In genomic region chr12:83037798-83038560, GRCm38 (mm10) we compare ENCODE assay signal across 7 mouse cellular contexts.
DNase-seq lines count a peak whose midpoint lies in the region; ATAC-seq and TF ChIP-seq lines count a peak whose summit lies in the region.

No protein-coding gene starts in this region.

- no peak for TF ChIP-seq POLR2A in kidney, adult 2 months (IDR thresholded peaks at IDR 0.05; ENCODE audit: low read depth, low read length)

- H3K4me2 ChIP-seq in limb, embryonic 11.5 days (ENCODE audit: low read depth, severe bottlenecking), result no peak overlapping the region
- H3K4me2 ChIP-seq in liver, embryonic 11.5 days, result no peak overlapping the region

- no peak for ATAC-seq in limb, embryonic 11.5 days (ENCODE audit: insufficient number of reproducible peaks, low FRiP score, low TSS enrichment, low read depth)
- no peak for ATAC-seq in liver, embryonic 11.5 days (replicated peaks; ENCODE audit: low FRiP score)

- 57% methylated on average over 25 of the region's 25 CpGs for WGBS in kidney, adult 2 months
- WGBS in hindbrain, embryonic 10.5 days, result 79% methylated on average over 25 of the region's 25 CpGs
- WGBS in limb, embryonic 11.5 days, result 71% methylated on average over 25 of the region's 25 CpGs
- 62% methylated on average over 25 of the region's 25 CpGs for WGBS in liver, embryonic 11.5 days

- H3K4me1 ChIP-seq in kidney, adult 2 months (ENCODE audit: control insufficient read depth, insufficient read depth, low read length), result no peaks in the 10 kb centered on the region
- H3K4me1 ChIP-seq in hindbrain, embryonic 10.5 days (replicated peaks), result peaks cover 12% of the 10 kb centered on the region; the same call in 1 of the 2 replicates
- no peaks in the 10 kb centered on the region for H3K4me1 ChIP-seq in limb, embryonic 11.5 days (ENCODE audit: control insufficient read depth, insufficient read depth, low read length)
- H3K4me1 ChIP-seq in liver, embryonic 11.5 days (replicated peaks; ENCODE audit: control insufficient read depth, insufficient read depth, low read length), result no peaks in the 10 kb centered on the region; the same call in 1 of the 2 replicates

- H3K27ac ChIP-seq in kidney, adult 2 months (ENCODE audit: insufficient read depth, low read depth, low read length), result no peak overlapping the region
- H3K27ac ChIP-seq in hindbrain, embryonic 10.5 days, result peak overlapping the region; percentile 70
- H3K27ac ChIP-seq in limb, embryonic 11.5 days (replicated peaks; ENCODE audit: low read depth, low read length), result no peak overlapping the region
- no peak overlapping the region; the same call in 1 of the 2 replicates for H3K27ac ChIP-seq in liver, embryonic 11.5 days (ENCODE audit: low read depth, low read length)

- peak; percentile 17 for DNase-seq in kidney, postnatal 10 days
- DNase-seq in kidney, adult 2 months, result no peak
- DNase-seq in hindbrain, embryonic 10.5 days (ENCODE audit: low spot score), result peak; percentile 14
- DNase-seq in limb, embryonic 11.5 days (ENCODE audit: low spot score), result peak; percentile 34
- peak; percentile 54 to 70 for DNase-seq in right cerebral cortex, postnatal 36 days (ENCODE audit: low spot score in 2 of 2)
- no peak for DNase-seq in ovary, postnatal 36 days (ENCODE audit: low spot score)
- DNase-seq in liver, embryonic 11.5 days (ENCODE audit: low spot score), result no peak

- H3K4me3 ChIP-seq in kidney, adult 2 months (ENCODE audit: insufficient read depth, low read depth, low read length), result no peak overlapping the region
- H3K4me3 ChIP-seq in hindbrain, embryonic 10.5 days, result no peak overlapping the region
- H3K4me3 ChIP-seq in limb, embryonic 11.5 days (ENCODE audit: low read depth, low read length), result no peak overlapping the region
- no peak overlapping the region for H3K4me3 ChIP-seq in liver, embryonic 11.5 days (ENCODE audit: low read depth, low read length)

- no peak overlapping the region for H3K9ac ChIP-seq in limb, embryonic 11.5 days (ENCODE audit: low read length)
- no peak overlapping the region for H3K9ac ChIP-seq in liver, embryonic 11.5 days (ENCODE audit: low read depth, low read length)

- H3K9me3 ChIP-seq in hindbrain, embryonic 10.5 days, result no peaks in the 10 kb centered on the region
- H3K9me3 ChIP-seq in limb, embryonic 11.5 days (ENCODE audit: control insufficient read depth, low read length), result no peaks in the 10 kb centered on the region
- no peaks in the 10 kb centered on the region for H3K9me3 ChIP-seq in liver, embryonic 11.5 days (ENCODE audit: control insufficient read depth, low read length)

- no peaks in the 10 kb centered on the region for H3K27me3 ChIP-seq in kidney, adult 2 months (replicated peaks; ENCODE audit: control insufficient read depth, insufficient read depth, low read length)
- H3K27me3 ChIP-seq in hindbrain, embryonic 10.5 days (ENCODE audit: insufficient read depth, poor library complexity, severe bottlenecking), result no peaks in the 10 kb centered on the region
- no peaks in the 10 kb centered on the region for H3K27me3 ChIP-seq in limb, embryonic 11.5 days (ENCODE audit: control insufficient read depth, insufficient read depth, low read length)
- H3K27me3 ChIP-seq in liver, embryonic 11.5 days (replicated peaks; ENCODE audit: control insufficient read depth, insufficient read depth, low read length), result no peaks in the 10 kb centered on the region

- no peak for TF ChIP-seq CTCF in kidney, adult 2 months (conservative IDR thresholded peaks at IDR 0.05; ENCODE audit: insufficient read depth, insufficient read length, low read depth, low read length)

- H3K36me3 ChIP-seq in kidney, adult 2 months (ENCODE audit: control insufficient read depth, insufficient read depth, low read length), result no peaks in the 10 kb centered on the region
- no peaks in the 10 kb centered on the region for H3K36me3 ChIP-seq in hindbrain, embryonic 10.5 days
- H3K36me3 ChIP-seq in limb, embryonic 11.5 days (ENCODE audit: control insufficient read depth, insufficient read depth, low read length), result no peaks in the 10 kb centered on the region
- H3K36me3 ChIP-seq in liver, embryonic 11.5 days (ENCODE audit: control insufficient read depth, insufficient read depth, low read length), result no peaks in the 10 kb centered on the region

Comparison
In these comparisons a context has a peak if more than half of its experiments do, and no peak if none do; other contexts are left out.
1. DNase-seq: peak in kidney, postnatal 10 days (single experiment), hindbrain, embryonic 10.5 days (single experiment), limb, embryonic 11.5 days (single experiment) and right cerebral cortex, postnatal 36 days (2 of 2); none in kidney, adult 2 months (single experiment), ovary, postnatal 36 days (single experiment) and liver, embryonic 11.5 days (single experiment).